Mouse (Mus musculus) CH12.LX (cell line): ENCODE data around the gene Jtb. TPM values are rescaled to one million over a fixed set of nuclear protein-coding genes. Genes with fewer than 3 reads are reported as not detected.

Experiments
- DNase-seq: peaks from one replicate; pipeline ENCODE4 v3.0.0-alpha.2; 2013; ENCODE audit errors: extremely low read depth
- H3K27ac ChIP-seq: 2 replicates; pipeline ENCODE4 v1.5.1; 2012; ENCODE audit warnings: low read depth, mild to moderate bottlenecking, control low read depth, moderate library complexity; ENCODE audit not compliant: insufficient read depth
- H3K27me3 ChIP-seq: replicated peaks from 2 replicates; pipeline ENCODE3; 2012; ENCODE audit warnings: inconsistent platforms
- H3K36me3 ChIP-seq, 2 experiments: replicated peaks in 1 of 2; 2 replicates each; pipeline versions ENCODE3 to v1.6.1; 2012; ENCODE audit warnings: inconsistent platforms in 1 of 2, low read length in 1 of 2, mild to moderate bottlenecking in 1 of 2, mixed read lengths in 1 of 2, moderate library complexity in 1 of 2; ENCODE audit not compliant: control insufficient read depth in 1 of 2, insufficient read depth in 1 of 2
- H3K4me1 ChIP-seq, 2 experiments: 2 replicates each; pipeline ENCODE4 v1.6.1; 2012; ENCODE audit warnings: inconsistent platforms in 1 of 2, moderate library complexity in 1 of 2; ENCODE audit not compliant: insufficient read depth in 2 of 2, control insufficient read depth in 1 of 2
- H3K4me2 ChIP-seq: 2 replicates; pipeline ENCODE4 v1.6.1; 2012; ENCODE audit warnings: low read depth, mild to moderate bottlenecking, control low read depth; ENCODE audit not compliant: poor library complexity, insufficient read depth, severe bottlenecking
- H3K4me3 ChIP-seq, 3 experiments: fragments of 150-350 bp in 1 of 3; sonication (generic) in 1 of 3; replicated peaks in 1 of 3; 2 replicates each; pipeline versions ENCODE3 to v1.5.1; 2011 to 2012; ENCODE audit warnings: low read depth in 2 of 3, low read length in 2 of 3, mild to moderate bottlenecking in 2 of 3, moderate library complexity in 2 of 3, control low read depth in 1 of 3, improper control_type of control experiment in 1 of 3, inconsistent platforms in 1 of 3, mixed read lengths in 1 of 3; ENCODE audit not compliant: poor library complexity in 1 of 3
- H3K79me2 ChIP-seq: replicated peaks from 2 replicates; pipeline ENCODE4 v1.6.1; 2012; ENCODE audit warnings: mild to moderate bottlenecking, moderate library complexity; ENCODE audit not compliant: control insufficient read depth, poor library complexity, insufficient read depth, severe bottlenecking; ENCODE audit errors: extremely low read depth
- H3K9ac ChIP-seq: 2 replicates; pipeline ENCODE4 v1.6.1; 2012; ENCODE audit warnings: low read depth, mild to moderate bottlenecking, control low read depth, moderate library complexity; ENCODE audit not compliant: insufficient read depth
- H3K9me3 ChIP-seq: replicated peaks from 2 replicates; pipeline ENCODE3; 2012; ENCODE audit warnings: low read length, inconsistent platforms, mixed read lengths
- BHLHE40 ChIP-seq: IDR thresholded peaks from 2 replicates; pipeline ENCODE4 v1.6.1; 2011; ENCODE audit warnings: mild to moderate bottlenecking, low read depth, low read length, improper control_type of control experiment
- CHD1 ChIP-seq: IDR thresholded peaks from 2 replicates; pipeline ENCODE4 v1.6.1; 2012; ENCODE audit warnings: low read depth, low read length, improper control_type of control experiment, inconsistent platforms
- CHD2 ChIP-seq: IDR thresholded peaks from 2 replicates; pipeline ENCODE4 v1.6.1; 2011; ENCODE audit warnings: low read length, improper control_type of control experiment
- CTCF ChIP-seq, 2 experiments: IDR thresholded peaks in 1 of 2; conservative IDR thresholded peaks in 1 of 2; 2 replicates each; pipeline ENCODE4 v1.5.1; 2011 to 2012; ENCODE audit warnings: low read depth in 2 of 2, low read length in 2 of 2, improper control_type of control experiment in 1 of 2, inconsistent platforms in 1 of 2, mild to moderate bottlenecking in 1 of 2, moderate library complexity in 1 of 2
- E2F4 ChIP-seq: IDR thresholded peaks from 2 replicates; pipeline ENCODE4 v1.6.1; 2011; ENCODE audit warnings: low read depth, low read length, improper control_type of control experiment; ENCODE audit not compliant: insufficient replicate concordance
- ETS1 ChIP-seq: conservative IDR thresholded peaks from 2 replicates; pipeline ENCODE4 v1.6.1; 2012; ENCODE audit warnings: low read depth, mild to moderate bottlenecking, inconsistent platforms, low read length, improper control_type of control experiment, moderate library complexity
- HCFC1 ChIP-seq: IDR thresholded peaks from 2 replicates; pipeline ENCODE4 v1.6.1; 2012; ENCODE audit warnings: low read depth, mild to moderate bottlenecking, inconsistent platforms, low read length, improper control_type of control experiment
- IRF4 ChIP-seq: IDR thresholded peaks from 2 replicates; pipeline ENCODE4 v1.6.1; 2014; ENCODE audit warnings: low read depth, mild to moderate bottlenecking, inconsistent platforms, low read length, improper control_type of control experiment
- JUN ChIP-seq: IDR thresholded peaks from 2 replicates; pipeline ENCODE4 v1.6.1; 2011; ENCODE audit warnings: low read depth, mild to moderate bottlenecking, low read length, improper control_type of control experiment, moderate library complexity; ENCODE audit not compliant: insufficient read depth
- JUND ChIP-seq: conservative IDR thresholded peaks from 2 replicates; pipeline ENCODE4 v1.6.1; 2011; ENCODE audit warnings: low read depth, low read length, improper control_type of control experiment
- KAT2A ChIP-seq: IDR thresholded peaks from 2 replicates; pipeline ENCODE4 v1.6.1; 2012; ENCODE audit warnings: low read length, improper control_type of control experiment, inconsistent platforms; ENCODE audit not compliant: insufficient replicate concordance
- MAFK ChIP-seq: IDR thresholded peaks from 2 replicates; pipeline ENCODE4 v1.6.1; 2011; ENCODE audit warnings: low read length, improper control_type of control experiment; ENCODE audit not compliant: insufficient replicate concordance
- MAX ChIP-seq: IDR thresholded peaks from 2 replicates; pipeline ENCODE4 v1.6.1; 2011; ENCODE audit warnings: low read length, improper control_type of control experiment
- MAZ ChIP-seq: IDR thresholded peaks from 2 replicates; pipeline ENCODE4 v1.6.1; 2012; ENCODE audit warnings: low read depth, mild to moderate bottlenecking, inconsistent platforms, low read length, improper control_type of control experiment, moderate library complexity
- MEF2A ChIP-seq: IDR thresholded peaks from 2 replicates; pipeline ENCODE4 v1.6.1; 2014; ENCODE audit warnings: low read depth, mild to moderate bottlenecking, inconsistent platforms, low read length, improper control_type of control experiment, borderline replicate concordance
- MXI1 ChIP-seq: IDR thresholded peaks from 2 replicates; pipeline ENCODE4 v1.6.1; 2011; ENCODE audit warnings: mild to moderate bottlenecking, low read depth, low read length, improper control_type of control experiment
- MYC ChIP-seq: IDR thresholded peaks from 2 replicates; pipeline ENCODE4 v1.6.1; 2011; ENCODE audit warnings: low read depth, mild to moderate bottlenecking, improper control_type of control experiment, low read length
- NRF1 ChIP-seq: IDR thresholded peaks from 2 replicates; pipeline ENCODE4 v1.6.1; 2014; ENCODE audit warnings: low read depth, mild to moderate bottlenecking, inconsistent platforms, low read length, improper control_type of control experiment, moderate library complexity
- PAX5 ChIP-seq: IDR thresholded peaks from 2 replicates; pipeline ENCODE4 v1.6.1; 2012; ENCODE audit warnings: low read length, inconsistent platforms, mixed read lengths
- POLR2A ChIP-seq: IDR thresholded peaks from 2 replicates; pipeline ENCODE4 v1.6.1; 2011; ENCODE audit warnings: low read depth, mild to moderate bottlenecking, improper control_type of control experiment, low read length
- POLR2AphosphoS2 ChIP-seq: IDR thresholded peaks from 2 replicates; pipeline ENCODE4 v1.6.1; 2011; ENCODE audit warnings: low read depth, low read length, improper control_type of control experiment
- RAD21 ChIP-seq: IDR thresholded peaks from 2 replicates; pipeline ENCODE4 v1.6.1; 2011; ENCODE audit warnings: low read depth, mild to moderate bottlenecking, low read length, improper control_type of control experiment, moderate library complexity
- RCOR1 ChIP-seq: conservative IDR thresholded peaks from 2 replicates; pipeline ENCODE4 v1.6.1; 2012; ENCODE audit warnings: low read depth, mild to moderate bottlenecking, inconsistent platforms, low read length, improper control_type of control experiment
- SIN3A ChIP-seq: IDR thresholded peaks from 2 replicates; pipeline ENCODE4 v1.6.1; 2012; ENCODE audit warnings: low read length, improper control_type of control experiment, inconsistent platforms
- SMC3 ChIP-seq: IDR thresholded peaks from 2 replicates; pipeline ENCODE4 v1.6.1; 2011; ENCODE audit warnings: low read depth, low read length, improper control_type of control experiment
- TCF12 ChIP-seq: IDR thresholded peaks from 2 replicates; pipeline ENCODE4 v1.6.1; 2014; ENCODE audit warnings: low read depth, mild to moderate bottlenecking, inconsistent platforms, low read length, improper control_type of control experiment
- UBTF ChIP-seq: IDR thresholded peaks from 2 replicates; pipeline ENCODE4 v1.6.1; 2012; ENCODE audit warnings: low read depth, mild to moderate bottlenecking, inconsistent platforms, low read length, improper control_type of control experiment, moderate library complexity
- USF1 ChIP-seq: IDR thresholded peaks from 2 replicates; pipeline ENCODE4 v1.6.1; 2014; ENCODE audit warnings: low read depth, mild to moderate bottlenecking, inconsistent platforms, low read length, improper control_type of control experiment
- USF2 ChIP-seq: conservative IDR thresholded peaks from 2 replicates; pipeline ENCODE4 v1.6.1; 2011; ENCODE audit warnings: low read depth, low read length, improper control_type of control experiment
- ZC3H11A ChIP-seq: IDR thresholded peaks from 2 replicates; pipeline ENCODE4 v1.6.1; 2012; ENCODE audit warnings: low read depth, mild to moderate bottlenecking, inconsistent platforms, low read length, improper control_type of control experiment
- ZKSCAN1 ChIP-seq: IDR thresholded peaks from 2 replicates; pipeline ENCODE4 v1.6.1; 2012; ENCODE audit warnings: low read depth, inconsistent platforms, low read length, improper control_type of control experiment, borderline replicate concordance
- dilution Hi-C: fragments of 300-500 bp; cut with MboI; formaldehyde crosslinking; loops from 2 replicates; pipeline ENCODE4 v1.14.3; 2020; ENCODE audit warnings: low sequenced_read_pairs; ENCODE audit not compliant: extremely low pct_unique_long_range_greater_than_20kb, extremely low pct_ligation_motif_present
- in situ Hi-C: fragments of 300-500 bp; cut with MboI; formaldehyde crosslinking; loops from 3 replicates; pipeline ENCODE4 v1.14.3; 2019; ENCODE audit warnings: low sequenced_read_pairs, low pct_ligation_motif_present, low pct_unique_long_range_greater_than_20kb, mixed read lengths
- polyA plus RNA-seq: library from polyadenylated mRNA; unstranded; fragments of >175 nt; gene quantifications from 2 replicates; pipeline ENCODE4 v1.2.1, GENCODE M21; 2012; ENCODE audit warnings: low read depth; ENCODE audit not compliant: insufficient read length
- total RNA-seq, 2 experiments: library from RNA; depleted of rRNA; stranded (reverse); fragments of 300-350 nt in 1 of 2; fragments of >200 nt in 1 of 2; gene quantifications; 2 replicates each; pipeline ENCODE4 v1.2.3; 2012 to 2014

Gene Jtb
- total and polyA plus RNA-seq, 3 experiments = 50.8 to 73.6 (median 54.2) TPM

DNA sequence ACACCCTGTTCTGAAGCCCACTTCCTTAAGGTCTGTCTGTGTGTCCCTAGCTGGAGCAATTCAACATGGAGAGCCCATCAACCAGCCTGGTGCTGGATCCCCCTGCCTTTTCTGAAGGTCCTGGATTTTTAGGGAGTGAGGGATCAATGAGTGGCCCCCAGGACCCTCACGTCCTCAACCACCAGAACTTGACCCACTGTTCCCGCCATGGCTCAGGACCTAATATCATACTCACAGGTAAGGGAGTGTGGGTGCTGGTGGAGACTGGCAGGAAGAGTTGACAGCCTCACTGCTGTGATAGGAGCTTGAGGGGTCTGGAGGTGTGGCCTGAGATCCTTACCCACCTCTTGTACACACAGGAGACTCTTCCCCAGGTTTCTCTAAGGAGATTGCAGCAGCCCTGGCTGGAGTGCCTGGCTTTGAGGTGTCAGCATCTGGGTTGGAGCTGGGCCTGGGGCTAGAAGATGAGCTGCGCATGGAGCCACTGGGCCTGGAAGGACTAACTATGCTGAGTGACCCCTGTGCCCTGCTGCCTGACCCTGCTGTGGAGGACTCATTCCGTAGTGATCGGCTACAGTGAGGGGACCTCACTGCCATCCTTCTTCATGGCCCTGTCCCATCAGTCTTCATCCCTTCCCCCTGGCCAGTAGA, 31.8 kb downstream of the Jtb start:
- no peaks in the 10 kb centered on the region for H3K9me3 ChIP-seq
- dilution Hi-C loops (no loop called here), in situ Hi-C loops (no loop called here)
- peaks cover 25 to 68% of the 10 kb centered on the region in 2 experiments for H3K4me1 ChIP-seq
- H3K79me2 ChIP-seq = peaks cover 32% of the 10 kb centered on the region
- H3K9ac ChIP-seq = no peak overlapping the region
- H3K27me3 ChIP-seq = no peaks in the 10 kb centered on the region
- no peak for TF ChIP-seq KAT2A
- no peak for TF ChIP-seq IRF4
- no peak for TF ChIP-seq RAD21
- no peak for TF ChIP-seq MXI1
- TF ChIP-seq MAX = no peak
- no peak for TF ChIP-seq MEF2A
- TF ChIP-seq USF2 = no peak
- no peak for TF ChIP-seq CHD2
- no peak for TF ChIP-seq BHLHE40
- TF ChIP-seq MAFK = no peak
- TF ChIP-seq SMC3 = no peak
- no peak for TF ChIP-seq ZKSCAN1
- no peak for TF ChIP-seq PAX5
- TF ChIP-seq UBTF = no peak
- TF ChIP-seq CHD1 = no peak
- no peak for TF ChIP-seq E2F4
- no peak for TF ChIP-seq MAZ
- no peak for TF ChIP-seq USF1
- no peak for TF ChIP-seq HCFC1
- H3K4me2 ChIP-seq = no peak overlapping the region
- no peak for DNase-seq
- H3K36me3 ChIP-seq = peaks cover 59 to 69% of the 10 kb centered on the region in 2 experiments
- peak overlapping the region in 1 of 3 experiments; percentile 29 for H3K4me3 ChIP-seq
- peak overlapping the region; percentile 76 for H3K27ac ChIP-seq

GRCm38 (mm10) chr3:90264687-90265033, 33.3 kb downstream of the Jtb start:
- peaks cover 28% of the 10 kb centered on the region for H3K79me2 ChIP-seq
- H3K9me3 ChIP-seq = no peaks in the 10 kb centered on the region
- H3K4me2 ChIP-seq = peak overlapping the region; percentile 62
- H3K9ac ChIP-seq = peak overlapping the region; percentile 99; the same call in 1 of the 2 replicates
- peak overlapping the region in 2 of 3 experiments; percentile 72 to 76 for H3K4me3 ChIP-seq
- dilution Hi-C loops (no loop called here), in situ Hi-C loops (no loop called here)
- peak overlapping the region; percentile 97 for H3K27ac ChIP-seq
- peaks cover 57 to 69% of the 10 kb centered on the region in 2 experiments for H3K36me3 ChIP-seq
- peak; percentile 87 for DNase-seq
- H3K4me1 ChIP-seq = peaks cover 31 to 67% of the 10 kb centered on the region in 2 experiments
- H3K27me3 ChIP-seq = no peaks in the 10 kb centered on the region
- no peak; the same call in 1 of the 2 replicates for TF ChIP-seq ZKSCAN1
- TF ChIP-seq BHLHE40 = peak; percentile 84
- peak; percentile 91 for TF ChIP-seq ETS1
- no peak; the same call in 1 of the 2 replicates for TF ChIP-seq CHD1
- peak; percentile 96 for TF ChIP-seq SIN3A
- peak; percentile 88 for TF ChIP-seq MXI1
- TF ChIP-seq POLR2A = peak; percentile 47; the same call in 1 of the 2 replicates
- peak; percentile 100 for TF ChIP-seq IRF4
- no peak for TF ChIP-seq PAX5
- TF ChIP-seq NRF1 = peak; percentile 30; the same call in 1 of the 2 replicates
- TF ChIP-seq ZC3H11A = no peak
- TF ChIP-seq HCFC1 = peak; percentile 46; the same call in 1 of the 2 replicates
- TF ChIP-seq SMC3 = no peak
- peak; percentile 32; the same call in 1 of the 2 replicates for TF ChIP-seq JUND
- TF ChIP-seq CTCF (conservative IDR thresholded peaks at IDR 0.05 in 1 of 2, IDR thresholded peaks at IDR 0.05 in 1 of 2; ENCODE audit: low read depth in 2 of 2, low read length in 2 of 2) = no peak
- TF ChIP-seq KAT2A = 0 out of 2 replicates have a peak, but pooled peaks have one; percentile 78
- TF ChIP-seq MAZ = peak; percentile 83
- TF ChIP-seq TCF12 = peak; percentile 99
- peak; percentile 99 for TF ChIP-seq RCOR1
- TF ChIP-seq MEF2A = peak; percentile 96
- peak; percentile 37; the same call in 1 of the 2 replicates for TF ChIP-seq POLR2AphosphoS2
- peak; percentile 92 for TF ChIP-seq MYC
- peak; percentile 40; the same call in 1 of the 2 replicates for TF ChIP-seq JUN
